Mouse (Mus musculus) thymus, postnatal 25 days (tissue): ENCODE results near the gene St6galnac3.

ENCODE experiments used
- DNase-seq: peaks from one replicate; pipeline ENCODE4 v3.0.0; 2022

The St6galnac3 gene

DNA sequence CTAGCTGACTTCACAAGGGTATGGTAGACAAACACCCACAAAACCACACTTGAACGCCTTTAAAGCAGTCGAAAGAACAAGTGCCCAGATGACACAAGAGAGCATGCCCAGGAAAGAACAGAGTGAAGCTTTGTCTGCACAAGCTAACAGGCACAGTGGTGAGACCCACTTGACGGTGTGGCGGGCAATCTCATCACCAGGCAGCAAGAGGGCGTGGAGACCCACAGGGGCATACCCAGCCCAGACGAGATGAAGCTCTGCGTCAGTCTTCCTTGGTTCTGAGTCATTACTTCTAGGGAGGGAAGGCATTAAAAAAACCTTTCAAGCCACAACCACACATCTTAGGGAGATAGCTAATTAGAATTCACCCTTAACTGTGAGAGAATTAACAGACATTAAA lies 79.2 kb downstream of the St6galnac3 start:
- DNase-seq = no peak

DNA sequence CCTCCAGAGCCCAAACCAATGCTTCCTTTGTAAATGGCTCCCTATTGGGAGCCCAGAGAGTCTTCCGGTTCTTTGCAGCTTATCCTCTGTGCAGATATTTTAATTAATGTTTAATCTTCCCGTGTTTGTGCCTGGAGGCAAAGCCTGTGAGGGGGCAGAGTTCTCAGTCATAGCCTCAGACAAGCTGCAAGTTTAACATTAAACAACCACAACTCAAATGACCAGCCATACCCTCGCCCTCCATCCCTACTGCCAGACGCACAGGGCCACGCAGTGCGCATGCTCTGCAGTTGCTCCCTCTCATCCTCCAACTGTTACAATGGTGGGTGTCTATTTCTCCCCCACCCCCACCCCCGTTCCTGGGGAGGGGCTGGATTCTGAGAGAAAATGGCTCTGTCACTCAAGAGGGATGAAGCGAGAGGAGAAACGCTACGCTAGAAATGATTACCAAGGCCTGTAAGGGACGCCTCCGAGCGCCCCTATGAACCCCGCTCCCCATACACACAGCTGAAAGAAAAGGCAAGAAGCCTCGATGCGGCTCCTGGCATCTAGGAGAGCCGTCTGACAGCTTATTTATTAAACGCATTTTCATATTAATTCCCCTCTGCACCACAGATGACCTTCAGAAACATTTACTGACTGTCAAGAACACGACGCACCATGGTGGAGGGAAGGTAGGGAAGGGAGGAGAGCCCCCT lies 81.0 kb downstream of the St6galnac3 start:
- no peak for DNase-seq

DNA sequence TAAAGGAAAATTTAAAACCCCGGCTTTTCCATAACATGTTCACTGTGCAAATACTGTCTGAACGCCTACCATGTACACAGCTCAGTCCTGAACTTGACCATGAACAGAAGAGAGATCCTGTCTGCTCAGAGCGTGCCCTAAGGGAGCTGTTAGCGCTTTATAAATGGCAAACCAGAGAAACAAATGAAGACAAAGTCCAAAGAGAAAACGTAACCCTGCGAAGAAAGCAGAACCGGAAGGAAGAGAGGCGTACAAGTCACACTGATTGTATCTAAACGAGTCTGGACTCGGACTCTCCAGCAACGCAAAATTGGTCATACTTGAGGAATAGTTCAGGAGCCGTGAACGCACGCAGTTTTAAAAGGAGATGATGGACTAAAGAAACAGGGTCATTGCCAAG lies 82.1 kb downstream of the St6galnac3 start:
- no peak for DNase-seq

DNA sequence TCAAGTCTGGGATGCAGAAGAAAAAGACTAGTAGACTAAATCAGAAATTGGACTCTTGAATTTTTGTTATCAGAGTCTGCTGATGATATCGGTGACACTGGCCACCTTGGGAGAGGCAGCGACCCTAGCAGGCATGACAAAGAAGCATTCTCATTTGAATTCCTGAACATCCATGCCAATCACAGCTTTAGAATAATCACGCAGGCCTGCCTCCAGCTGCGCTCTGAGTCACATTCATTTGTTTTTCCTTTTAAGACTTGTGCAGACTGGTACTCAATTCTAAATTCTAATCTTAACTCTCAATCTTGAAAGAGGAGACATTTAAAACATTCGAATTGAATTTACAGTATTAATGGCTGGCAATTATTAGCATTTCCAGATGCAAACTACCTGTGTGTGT lies 83.2 kb downstream of the St6galnac3 start:
- DNase-seq = no peak

DNA sequence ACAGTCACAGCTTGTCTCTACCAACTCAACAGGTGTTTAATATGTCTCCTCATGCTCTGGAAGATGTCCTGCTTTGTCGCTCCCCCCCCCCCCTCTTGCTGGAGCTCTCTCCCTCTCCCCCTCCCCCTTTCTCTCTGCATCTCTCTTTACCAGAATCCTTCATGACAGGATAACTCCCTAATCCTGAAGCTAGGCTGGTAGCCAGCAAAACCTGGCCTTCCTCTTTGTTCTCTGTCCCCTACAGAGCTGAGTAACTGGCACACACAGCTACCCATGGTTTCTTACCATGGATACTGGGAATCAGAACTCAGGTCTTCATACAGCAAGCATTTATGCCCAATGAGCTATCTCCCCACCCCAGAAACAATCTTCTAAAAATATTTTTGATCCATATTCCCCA lies 87.6 kb downstream of the St6galnac3 start:
- no peak for DNase-seq

DNA sequence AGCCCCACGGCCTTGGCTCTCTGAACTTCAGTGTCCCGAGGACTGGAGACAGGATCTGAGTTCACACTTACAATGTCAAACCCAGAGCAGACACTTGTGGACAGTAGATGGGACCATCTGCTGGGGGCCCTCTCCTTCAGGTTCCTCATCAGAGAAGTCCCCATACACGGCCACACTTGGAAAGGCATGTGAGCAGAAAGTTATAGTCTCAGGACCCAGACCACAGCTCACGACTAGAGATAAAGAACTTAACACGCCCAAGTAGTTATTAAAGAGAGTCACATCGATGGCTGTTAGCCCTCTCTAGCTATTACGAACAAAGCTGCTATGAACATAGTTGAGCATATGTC lies 88.2 kb downstream of the St6galnac3 start:
- no peak for DNase-seq

DNA sequence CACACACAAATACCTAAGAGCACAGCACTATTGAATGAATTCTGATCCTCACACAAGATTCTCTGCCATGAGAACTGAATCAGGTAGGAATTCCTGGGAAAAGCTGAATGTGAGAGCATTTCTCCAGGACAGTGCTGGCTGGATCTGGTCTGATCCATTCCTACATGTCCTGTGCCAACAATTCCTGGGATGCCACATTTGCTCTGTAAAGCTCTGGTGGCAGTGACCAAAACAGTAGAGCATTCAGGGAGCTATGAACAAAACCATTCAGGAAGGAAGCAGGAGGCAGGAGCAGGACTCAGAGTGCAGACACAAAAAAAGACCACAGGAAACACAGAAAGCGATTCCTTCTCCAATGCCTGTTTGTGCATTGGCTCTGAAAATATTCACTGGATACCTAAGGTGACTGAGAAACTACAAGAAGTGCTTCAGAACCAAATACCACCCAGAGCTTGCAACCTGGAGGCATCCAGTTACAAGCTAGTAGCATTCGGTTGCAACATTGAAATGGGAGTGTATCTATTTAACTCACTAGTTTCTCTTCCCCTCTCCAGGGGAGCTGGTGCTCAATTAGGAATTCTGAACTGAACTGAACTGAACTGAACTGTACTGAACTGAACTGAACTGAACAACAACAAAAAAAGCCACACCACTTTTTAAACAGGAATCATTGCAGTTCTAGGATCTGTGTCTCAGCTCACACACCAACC lies 88.7 kb downstream of the St6galnac3 start:
- DNase-seq = no peak

DNA sequence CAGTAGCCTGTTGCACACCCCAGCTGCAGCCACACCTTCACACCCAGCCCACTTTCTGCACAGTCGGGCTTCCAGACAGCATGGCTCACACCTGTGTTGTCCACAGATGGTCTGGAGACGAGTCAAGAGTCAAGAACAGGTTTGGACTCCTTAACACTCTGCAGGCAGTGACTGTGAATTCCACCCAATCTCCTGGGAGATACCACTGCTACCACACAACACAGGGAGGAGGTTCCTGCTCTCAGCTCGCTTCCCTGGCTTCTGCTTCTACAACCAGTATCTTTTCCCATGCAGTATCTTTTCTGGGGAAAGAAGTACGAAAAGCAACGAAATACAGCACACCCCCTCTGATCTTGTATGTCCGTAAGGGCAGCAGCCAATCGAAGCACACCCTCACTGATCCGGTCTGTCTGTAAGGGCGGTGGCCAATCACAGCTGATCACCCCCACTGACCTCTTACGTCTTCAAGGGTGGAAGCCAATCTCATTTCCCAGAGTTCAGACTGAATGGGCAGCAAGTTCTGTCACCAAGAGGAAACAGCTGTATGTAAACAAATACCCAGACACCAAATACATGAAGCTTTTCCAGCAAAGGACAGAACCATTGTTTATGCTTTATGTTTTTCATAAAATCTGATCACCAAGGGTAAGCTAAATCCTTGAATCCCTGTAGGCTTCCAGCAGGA lies 92.8 kb downstream of the St6galnac3 start:
- no peak for DNase-seq

DNA sequence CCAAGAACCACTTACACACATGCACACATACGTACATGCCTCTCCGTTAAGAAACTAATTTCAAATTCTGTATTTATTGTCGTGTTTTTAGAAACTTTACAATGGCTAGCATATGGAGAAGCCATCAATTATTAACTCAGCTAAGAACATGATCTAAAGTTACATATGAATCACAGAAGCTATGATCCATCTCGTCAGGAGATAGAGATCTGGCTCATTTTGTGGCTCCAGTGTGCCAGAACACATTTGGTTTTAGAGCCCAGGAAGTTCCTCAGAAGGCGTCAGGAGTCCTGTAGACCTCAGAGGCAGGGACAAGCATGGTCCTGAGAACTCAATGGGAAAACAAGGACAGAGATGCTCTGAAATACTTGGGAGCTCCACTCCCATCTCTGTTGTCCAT lies 98.7 kb downstream of the St6galnac3 start:
- no peak for DNase-seq

DNA sequence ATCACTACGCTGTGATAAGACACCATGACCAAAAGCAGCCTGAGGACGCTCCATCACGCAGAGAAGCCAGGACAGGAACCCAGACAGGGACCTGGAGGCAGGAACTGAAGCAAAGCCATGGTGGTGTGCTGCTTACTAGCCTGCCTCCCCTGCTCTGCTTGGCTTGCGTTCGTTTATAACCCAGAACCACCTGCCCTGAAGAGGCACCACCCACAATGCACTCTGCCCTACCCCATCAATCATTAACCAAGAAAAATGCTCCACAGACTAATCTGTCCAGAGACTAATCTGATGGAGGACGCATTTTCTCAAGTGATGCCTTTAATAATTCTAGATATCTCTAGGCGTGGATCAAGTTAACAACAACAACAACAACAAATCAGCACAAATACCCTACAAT lies 106.0 kb downstream of the St6galnac3 start:
- no peak for DNase-seq

DNA sequence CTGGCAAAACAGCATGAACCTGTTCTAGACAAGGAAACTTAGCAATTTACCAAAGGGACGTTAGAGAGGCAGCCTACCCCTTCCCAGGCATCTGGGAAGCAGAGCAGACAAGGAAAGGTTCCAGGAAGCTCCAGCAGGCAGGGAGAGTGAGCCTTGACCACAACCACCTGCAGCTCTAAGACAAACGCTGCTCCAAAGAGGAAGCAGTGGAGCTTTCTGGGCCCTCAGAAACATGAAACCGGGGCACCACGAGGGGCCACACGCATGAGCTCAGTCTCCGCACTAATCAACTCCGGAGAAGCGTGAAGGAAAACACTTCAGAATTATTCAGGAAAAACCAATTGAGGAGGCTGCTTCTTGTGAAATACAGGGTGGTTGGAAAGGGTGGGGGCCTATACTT lies 108.1 kb downstream of the St6galnac3 start:
- DNase-seq = no peak

DNA sequence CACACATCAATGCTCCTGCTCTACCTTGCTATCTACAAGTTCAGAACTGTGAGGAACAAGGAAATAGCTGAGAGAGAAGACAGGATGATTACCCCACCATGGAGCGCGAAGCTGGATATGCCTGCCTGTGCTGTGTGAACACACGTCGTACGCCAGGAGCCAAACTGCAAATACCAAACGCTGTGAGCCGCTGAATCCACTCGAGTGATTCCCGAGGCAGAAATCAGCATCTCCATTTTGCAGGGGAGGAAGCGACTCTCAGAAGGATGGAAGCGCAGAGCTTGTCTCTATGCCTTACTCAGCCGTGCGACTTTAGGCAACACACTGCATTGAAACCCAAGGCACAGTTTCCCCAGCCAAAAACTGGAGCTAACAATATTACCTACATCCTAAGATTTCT lies 114.7 kb downstream of the St6galnac3 start:
- DNase-seq = no peak

DNA sequence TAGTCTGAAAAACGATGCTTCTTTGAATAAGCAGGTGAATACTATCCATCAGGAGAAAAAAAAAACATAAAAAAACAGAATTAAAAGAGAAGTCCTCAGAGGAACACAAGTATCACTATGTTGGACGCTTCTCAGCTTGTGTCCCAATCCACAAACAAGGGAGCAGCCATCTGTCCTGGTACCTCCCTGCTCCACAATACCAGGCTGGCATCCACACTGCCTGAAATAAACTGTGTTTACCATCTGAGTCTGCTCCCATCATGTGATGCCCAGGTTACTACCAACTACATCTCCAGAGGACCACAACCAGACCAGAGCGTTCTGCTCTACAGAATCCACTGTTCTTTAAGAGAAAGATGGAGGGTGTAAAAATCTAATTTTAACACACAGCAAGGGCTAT lies 118.6 kb downstream of the St6galnac3 start:
- DNase-seq = no peak

DNA sequence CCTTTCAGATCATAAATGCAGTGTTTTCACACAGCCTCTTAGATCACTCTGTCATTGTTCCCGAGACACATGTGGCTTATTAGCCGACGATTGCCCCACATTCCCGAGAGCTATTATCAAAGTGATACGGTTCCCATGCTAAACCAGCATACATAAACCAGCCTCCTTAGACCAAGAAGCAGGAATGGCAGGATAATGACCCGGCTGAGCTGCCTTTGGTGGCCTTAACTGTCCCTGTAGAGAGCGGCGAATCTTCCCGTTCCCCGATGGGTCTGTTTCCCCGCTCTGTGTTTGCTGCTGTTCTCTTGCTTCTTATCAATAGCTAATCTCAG lies 119.2 kb downstream of the St6galnac3 start:
- no peak for DNase-seq

DNA sequence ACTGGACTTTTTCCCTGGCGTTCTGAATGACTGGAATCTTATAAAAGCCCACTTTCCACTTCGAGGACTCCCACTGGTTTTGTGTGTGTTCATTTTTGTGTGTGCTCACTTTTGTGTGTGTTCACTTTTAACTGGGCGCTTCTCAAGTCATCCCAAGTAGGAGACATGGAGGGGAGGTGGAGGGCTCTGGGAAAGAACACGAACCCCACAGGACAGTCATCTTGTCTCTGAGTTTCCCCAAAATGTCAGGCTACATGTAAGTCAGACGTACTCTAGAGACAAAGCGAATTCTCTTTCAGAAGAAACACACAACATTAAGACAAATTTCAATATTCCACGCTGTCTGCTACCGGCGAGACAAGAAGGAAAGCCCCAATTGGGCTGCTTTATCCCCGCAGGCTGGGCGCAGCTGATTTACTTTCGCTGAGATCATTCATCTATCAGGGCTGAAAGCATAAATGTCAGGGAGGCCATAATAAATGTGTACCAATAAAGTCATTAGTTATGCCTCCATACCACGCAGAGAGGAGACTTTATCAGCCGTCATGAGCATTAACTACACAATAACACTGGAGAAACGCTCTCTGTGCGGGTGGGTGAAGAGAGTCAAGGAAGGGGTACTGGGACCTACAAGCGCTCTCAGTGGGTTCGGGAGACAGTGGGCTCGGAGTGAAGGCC lies 119.7 kb downstream of the St6galnac3 start:
- no peak for DNase-seq

DNA sequence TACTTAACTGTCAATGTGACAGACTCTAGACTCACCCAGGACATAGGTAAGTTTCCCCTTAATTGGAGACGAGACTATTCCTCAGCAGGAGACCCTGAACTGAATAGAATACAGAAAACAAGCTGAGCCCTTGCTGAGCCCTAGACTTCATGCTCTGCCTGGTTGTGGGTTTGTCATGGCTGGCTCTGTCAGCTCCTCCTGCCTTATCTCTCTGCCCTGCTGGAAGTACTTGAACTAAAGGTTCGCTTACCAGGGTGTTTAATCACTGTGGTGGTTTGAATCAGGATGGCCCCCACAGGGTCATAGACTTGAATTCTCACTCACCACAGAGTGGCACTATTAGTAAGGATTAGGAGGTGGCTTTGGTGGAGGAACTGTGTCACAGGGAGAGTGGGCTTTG lies 125.8 kb downstream of the St6galnac3 start:
- DNase-seq = no peak

DNA sequence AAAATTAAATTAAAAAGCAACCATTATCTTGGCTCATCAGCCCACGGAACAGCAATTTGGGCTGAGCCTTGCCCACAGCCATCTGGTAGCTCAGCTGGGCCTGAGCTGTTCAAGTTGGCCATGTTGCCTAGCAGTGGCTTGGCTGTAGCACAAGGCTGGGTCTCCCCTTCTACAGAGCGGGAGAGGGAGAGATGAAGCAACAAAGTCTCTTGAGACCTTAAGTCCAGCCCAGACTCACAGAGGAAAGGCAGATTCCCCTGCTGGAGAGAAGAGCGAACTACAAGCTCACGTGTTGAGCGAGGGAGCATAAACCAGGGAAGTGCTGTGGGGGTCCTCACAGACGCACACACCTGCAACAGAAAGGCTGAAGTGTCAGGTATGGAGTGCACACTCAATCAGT lies 126.3 kb downstream of the St6galnac3 start:
- DNase-seq = no peak

DNA sequence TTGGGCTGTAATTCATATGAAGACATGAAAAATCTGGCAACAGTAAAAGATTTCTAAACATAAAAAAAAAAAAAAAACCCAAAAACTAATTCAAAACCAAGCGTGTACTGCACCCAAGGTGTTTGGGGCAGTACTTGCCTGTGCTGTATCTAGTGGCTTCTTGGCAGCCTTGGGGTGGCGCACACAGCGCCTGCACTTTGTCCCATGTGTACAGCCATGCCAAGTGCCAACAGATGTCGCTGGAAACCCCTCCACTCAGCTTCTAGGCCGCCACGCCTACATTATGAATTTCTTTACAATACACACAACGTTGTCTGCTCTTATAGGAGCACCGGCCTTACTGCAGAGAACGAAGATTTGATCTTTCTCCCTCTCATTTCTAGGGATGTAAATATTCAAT lies 130.4 kb downstream of the St6galnac3 start:
- DNase-seq = no peak

DNA sequence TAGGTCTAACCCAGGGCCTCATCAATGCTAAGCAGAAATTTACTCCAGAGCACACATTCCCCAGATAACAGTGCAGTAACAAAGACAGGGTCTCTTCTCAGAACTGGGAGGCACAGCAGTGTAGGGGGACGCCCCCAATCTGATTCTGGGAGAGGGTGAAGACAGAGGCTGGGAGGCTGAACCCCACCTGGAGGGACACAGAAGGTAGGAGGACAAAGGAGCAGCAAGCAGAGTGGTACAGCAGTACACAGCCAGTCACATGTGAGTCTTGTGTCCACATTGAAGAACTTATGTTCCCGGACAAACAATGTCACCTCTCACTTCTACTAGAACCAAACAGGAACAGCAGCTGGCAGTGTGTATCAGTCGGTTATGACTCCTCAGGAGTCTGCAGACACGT lies 131.0 kb downstream of the St6galnac3 start:
- DNase-seq = no peak

DNA sequence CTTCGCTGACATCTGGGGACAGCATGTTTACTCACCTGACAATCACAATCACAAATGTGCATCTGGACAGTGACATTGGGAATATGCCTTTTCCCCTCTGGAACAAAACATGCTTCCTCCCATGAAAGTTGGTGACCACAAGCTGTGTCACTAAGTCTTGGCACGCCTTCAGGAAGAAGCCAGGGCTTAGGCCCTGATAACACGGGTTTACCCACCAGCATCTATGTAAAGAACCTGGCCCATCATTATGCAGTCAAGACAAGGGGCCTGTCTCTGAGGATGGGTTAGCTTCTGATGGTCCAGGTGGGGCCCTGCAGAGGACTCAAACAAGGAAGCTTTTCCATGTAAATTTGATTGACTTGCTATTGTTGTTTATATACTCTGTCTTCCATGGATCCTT lies 131.9 kb downstream of the St6galnac3 start:
- DNase-seq = no peak

DNA sequence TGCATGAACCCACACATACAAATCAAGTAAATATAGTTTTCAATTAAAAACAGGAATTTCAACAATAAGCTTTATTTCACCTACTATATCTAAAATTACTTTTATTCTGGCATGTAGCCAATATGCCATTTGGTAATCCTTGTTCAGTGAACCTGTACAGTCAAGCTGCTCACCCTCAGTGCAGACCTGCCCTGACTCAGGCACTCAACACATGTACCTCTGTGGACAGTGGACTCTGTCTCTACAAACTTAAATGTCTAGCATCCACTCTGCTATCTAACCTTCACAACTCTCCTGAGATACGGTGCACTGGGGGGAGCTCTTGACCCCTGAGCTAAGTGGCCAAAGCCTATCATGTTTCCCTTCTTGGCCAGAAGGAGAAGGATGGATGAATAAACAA lies 137.4 kb downstream of the St6galnac3 start:
- DNase-seq = no peak

DNA sequence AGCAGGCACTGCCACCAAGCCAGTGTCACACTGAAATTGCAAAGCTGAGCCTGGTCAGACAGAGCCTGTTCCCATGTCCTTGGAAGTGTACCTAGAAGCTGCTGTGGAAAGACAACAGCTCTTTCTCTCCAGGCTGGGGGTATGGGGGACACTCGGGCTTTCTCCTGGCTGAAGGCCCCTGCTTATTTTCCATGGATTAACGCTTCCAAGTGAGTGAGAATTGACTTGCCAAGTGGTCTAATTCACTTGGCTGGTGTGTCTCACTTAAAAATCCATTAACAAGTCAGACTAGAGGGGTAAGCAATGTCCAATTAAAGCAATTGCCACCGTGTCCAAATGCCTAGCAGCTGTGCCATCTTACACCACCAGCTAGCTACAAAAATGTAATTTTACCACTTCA lies 140.1 kb downstream of the St6galnac3 start:
- DNase-seq = no peak

DNA sequence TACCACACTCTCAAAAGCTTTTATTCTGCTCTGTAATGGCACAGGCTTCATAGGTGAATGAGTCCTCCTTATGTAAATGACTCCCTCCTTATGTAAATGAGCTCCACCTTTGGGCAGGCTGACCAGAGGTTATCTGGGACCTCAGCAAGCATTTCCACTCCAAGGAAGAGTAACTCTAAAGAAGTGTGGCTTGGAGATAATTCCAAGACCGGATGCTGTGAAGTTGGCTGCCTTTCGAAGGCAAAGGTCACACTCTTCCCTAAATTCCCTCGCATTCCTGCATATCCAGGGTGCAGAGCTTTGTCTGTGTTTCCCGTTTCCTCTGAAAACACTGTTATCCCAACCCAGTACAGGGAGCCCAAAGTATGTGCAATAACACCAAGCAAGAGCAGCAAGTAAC lies 142.9 kb downstream of the St6galnac3 start:
- DNase-seq = no peak

DNA sequence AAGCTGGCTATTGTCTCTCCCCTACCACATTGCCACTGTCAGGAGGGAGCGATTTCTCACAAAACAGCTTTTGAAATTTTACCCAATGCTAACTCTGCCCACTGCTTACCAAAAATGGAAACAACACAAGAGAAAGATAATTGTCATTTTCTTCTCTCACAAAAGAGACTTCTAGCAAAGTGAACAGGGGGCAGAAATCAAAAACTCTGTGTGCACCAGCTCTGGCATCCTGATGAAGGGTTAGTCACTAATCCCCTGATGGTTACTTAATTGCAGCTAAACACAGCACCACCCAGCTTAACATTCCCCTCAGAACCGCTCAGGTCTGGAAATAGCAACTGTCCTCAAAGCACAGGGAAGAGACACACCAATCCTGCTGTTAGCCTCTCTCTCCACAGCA lies 144.3 kb downstream of the St6galnac3 start:
- DNase-seq = no peak
